Mouse (Mus musculus) right cerebral cortex, postnatal 4 days (tissue): ENCODE data around the gene Lrrc3c.
A peak's percentile ranks its signal among the peaks of the same experiment; 100 is the strongest.

Experiments used
- DNase-seq: peaks from one replicate; pipeline ENCODE4 v3.0.0-alpha.2; 2022

Lrrc3c gene

DNA sequence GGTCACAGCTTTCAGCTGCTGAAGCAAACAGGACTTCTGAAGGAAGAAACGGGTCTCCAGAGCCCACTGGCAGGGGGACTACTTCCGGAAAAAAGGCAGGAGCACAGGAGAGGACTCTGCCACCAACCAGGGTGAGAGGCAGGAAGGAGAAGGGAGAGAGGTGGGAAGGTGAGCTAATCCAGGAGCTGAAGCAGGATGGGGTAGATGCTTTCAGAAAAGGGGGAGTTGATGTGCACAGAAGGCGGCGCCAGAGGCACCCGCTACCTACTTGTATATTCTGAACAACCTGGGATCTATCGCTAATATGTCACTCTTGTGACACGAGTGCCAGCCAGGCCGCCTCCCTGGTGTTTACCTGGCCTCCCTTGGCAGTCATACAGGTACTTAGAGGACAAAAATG lies at the start of gene Lrrc3c:
Lrrc3c (plus strand) TSS at position 301 of the 400 bp plus-strand sequence.
- DNase-seq, result no peak

DNA sequence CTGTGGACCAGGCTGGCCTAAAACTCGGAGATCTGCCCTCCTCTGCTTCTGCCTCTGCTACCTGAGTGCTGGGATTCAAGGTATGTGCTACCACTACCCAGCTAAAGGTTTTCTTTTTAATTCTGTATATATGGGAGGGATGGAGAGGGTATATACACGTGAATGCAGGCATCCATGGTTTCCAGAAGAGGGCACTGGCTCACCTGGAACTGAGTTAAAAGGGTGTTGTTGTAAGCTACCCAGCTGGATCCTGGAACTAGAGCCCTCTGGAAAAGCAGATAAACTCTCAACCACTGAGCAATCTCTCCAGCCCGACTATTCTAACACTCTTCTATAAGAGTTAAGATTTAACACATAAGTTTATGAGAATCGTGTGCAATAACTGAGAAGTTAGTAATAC lies 48.7 kb upstream of the Lrrc3c start:
- no peak for DNase-seq

DNA sequence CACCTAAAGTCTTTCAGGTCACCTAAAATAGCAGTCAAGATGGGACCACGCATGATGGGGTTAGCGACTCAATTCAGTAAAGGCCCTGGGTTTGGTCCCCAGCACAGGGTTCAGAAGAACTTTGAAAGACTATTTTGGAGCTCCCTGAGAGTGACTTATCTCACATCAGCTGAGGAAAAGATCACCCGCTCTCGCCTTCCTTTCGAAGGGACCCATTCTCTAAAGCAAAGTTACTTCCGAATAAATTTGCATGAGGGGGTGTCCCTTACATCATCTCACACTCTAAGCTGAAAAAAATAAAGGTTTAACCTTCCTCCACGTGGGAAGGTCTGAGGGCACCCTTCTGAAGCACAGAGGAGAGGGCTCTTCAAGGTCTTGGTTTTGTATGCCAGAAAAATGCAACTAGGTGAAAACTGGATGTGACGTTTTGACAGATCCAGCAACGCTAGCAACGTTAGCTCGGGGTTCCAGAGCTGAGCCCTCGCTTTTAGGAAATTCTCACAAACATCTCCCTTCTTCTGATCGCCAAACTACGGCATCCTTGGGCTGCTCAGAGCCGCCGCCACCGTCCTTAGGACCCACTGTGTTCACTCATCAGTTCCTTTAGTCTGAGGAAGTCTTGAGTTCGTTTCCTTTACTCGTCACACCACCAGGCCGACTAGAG lies 47.6 kb upstream of the Lrrc3c start:
- no peak for DNase-seq

DNA sequence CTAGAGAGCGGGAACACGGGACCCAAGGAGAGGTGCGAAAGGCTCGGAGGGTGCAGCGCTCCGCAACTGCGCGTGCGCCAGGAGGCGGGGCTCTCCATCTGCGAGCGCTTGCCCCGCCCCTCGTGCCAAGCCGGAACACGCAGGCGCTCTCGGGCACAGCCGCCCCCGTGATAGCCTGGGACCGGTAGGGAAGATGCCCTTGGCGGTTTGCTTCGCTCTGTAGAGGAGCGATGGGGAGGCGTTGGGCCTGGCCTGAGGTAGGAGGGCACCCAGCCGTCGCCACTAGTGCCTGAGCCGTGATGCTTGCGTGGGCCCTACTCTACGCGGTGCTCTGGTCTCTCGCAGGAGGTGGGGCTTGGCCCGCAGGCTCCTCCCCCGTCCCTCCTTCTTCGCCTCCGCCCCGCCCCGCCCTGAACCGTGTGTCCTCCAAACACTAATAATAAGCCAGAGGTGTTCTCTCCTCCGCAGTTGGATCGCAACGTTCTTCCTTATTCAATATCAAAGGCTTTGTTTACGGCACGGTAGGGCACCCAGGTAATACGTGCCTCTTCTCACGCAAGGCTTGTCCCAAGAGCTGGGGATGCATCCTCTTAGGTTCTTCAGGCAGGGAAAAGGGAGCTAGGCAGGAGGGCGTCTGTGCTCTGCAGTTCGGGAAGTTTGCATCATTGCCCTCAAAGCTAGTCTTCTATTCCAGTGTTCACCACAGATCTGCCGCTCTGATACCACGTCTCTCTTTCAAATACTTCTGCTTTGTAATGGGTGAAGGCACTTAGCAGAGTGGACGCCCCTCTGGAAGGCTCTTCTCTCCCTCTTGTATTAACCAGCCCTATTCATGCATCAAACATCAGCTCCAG lies 46.9 kb upstream of the Lrrc3c start, which contains the start of gene Zpbp2:
Zpbp2 (plus strand) TSS at position 123 of the 854 bp plus-strand sequence.
- DNase-seq, result peak; percentile 90

DNA sequence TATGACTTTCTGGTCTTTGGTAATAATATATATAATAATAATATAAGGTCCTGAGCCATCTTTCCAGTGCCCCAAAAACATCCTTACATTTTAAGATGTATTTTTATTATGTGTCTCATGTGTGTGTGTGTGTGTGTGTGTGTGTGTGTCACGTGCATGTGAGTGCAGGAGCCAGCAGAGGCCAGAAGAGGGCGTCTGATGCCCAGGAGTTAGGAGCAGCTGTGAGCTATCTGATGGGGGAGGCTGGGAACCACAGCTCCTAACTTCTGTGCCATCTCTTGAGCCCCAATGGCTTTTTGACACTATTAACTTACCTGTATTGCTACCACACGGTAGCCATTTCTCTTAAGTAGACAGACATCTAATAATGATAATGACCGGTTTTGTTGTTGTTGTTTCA lies 44.1 kb upstream of the Lrrc3c start:
- no peak for DNase-seq

DNA sequence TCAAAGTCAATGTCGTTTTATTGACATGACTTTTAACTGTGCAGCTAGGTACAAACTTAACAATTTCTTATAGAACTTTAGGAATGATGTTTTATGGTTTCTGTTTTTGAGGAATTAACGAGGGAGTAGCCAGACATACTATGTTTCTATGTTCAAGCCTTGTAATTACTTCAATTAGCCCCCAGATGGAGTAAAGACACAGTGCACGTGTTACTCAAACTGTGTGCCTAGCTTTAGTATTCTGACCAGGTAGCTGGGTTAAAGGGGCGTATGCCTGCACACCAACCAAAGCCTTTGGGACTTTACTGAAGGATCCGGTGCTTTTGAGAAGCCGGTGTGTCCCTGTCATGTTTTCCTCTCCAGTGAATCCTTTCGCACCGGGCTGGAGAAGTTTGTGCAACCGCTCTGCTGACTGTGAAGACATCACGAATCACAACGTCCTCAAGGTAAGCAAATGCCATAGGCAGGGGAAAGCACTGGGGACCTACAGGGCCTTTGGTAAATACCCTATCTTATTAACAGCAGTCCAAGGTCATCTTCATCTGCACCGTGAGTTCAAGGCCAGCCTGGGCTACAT lies 42.9 kb upstream of the Lrrc3c start:
- DNase-seq, result no peak

DNA sequence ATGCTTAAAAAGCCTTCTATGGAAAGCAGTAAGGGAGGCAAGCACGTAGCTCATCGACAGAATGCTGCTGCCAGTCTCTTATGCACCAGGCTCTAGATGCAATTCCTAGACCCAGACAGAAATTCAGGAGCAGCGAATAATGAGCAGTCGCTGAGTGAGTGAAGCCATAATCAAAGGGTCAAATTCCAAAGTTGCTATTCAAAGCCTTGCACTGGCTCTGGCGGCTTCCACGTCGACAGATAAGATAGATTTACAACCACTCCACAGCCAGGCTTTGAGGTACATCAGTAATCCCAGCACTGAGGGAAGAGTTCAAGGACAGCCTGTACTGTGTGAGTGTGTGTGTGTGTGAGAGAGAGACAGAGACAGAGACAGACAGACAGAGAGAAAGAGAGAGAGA lies 37.1 kb upstream of the Lrrc3c start:
- no peak for DNase-seq

DNA sequence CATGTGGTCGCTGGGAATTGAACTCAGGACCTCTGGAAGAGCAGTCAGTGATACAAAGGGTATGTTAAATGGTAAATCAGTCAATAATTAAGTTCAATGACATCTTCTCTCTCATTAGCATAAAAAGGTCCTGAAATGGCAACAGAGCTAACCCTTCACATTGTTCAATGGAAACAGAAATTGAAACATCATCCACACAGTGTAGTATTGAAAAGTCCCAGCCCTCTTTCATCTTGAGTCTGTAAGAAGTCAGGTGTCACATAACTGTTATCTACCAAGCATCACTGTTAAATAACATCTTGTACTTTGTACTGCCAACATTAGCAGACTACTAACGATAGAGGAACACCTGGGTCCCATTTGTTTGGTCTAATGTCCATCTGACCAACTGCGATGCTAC lies 35.1 kb upstream of the Lrrc3c start:
- DNase-seq, result no peak

DNA sequence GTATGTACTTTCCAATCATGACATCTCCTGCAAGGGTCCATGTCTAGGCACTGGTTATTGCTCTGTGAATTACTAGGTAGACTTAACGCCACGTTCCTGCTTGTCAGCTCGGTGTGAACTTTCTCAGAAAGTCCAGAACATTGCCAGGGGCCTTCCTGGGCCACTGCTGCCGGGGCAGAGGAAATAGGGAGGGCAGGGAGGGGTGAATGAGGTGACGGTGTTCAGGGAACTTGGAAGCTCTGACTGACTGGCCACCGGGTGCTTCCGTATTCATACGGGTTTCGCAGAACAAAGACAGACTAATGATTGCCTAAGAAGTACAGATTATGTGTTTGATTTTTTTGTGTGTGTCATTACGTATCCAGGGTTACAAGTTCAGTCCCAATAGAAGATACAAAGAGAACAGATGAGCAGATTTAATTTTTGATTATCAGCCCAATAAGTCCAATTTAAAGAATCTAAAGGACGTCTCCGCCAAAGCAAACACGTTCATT lies 34.1 kb upstream of the Lrrc3c start:
- DNase-seq, result no peak

DNA sequence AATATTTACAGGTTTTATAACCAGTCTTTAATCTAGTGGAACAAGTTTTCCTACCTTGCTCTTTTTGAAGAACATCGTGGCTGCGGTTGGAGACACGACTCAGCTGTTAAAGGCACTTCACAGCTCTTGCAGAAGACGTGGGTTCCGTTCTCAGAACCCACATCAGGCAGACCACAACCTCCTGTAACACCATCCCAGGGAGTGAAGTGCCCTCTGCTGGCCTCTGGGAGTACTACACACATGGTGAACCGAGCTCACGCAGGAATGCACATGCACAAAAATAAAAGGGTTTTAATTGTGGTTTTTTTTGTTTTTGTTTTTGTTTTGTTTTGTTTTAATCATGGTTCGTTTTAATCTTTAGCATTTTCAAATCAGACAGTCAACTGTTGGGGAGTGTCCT lies 29.8 kb upstream of the Lrrc3c start:
- no peak for DNase-seq

DNA sequence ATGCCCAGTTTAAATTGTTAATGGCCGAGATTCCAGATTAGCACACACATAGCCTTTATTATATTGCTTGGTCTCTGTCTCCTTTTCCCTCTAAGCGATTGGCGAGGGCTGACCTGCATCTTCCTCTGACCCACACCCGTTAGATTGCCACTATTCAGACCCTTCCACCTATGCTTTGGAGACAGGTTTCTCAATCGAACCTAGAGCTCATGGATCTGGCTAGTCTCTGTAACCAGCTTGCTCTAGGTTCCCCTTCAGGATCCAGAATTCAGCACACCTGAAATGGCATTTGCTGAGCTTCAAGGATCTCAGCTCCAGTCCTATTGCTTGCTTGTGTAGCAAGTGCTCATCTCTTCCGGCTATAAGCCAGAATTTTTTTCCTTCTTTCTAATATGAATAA lies 28.6 kb upstream of the Lrrc3c start:
- no peak for DNase-seq

DNA sequence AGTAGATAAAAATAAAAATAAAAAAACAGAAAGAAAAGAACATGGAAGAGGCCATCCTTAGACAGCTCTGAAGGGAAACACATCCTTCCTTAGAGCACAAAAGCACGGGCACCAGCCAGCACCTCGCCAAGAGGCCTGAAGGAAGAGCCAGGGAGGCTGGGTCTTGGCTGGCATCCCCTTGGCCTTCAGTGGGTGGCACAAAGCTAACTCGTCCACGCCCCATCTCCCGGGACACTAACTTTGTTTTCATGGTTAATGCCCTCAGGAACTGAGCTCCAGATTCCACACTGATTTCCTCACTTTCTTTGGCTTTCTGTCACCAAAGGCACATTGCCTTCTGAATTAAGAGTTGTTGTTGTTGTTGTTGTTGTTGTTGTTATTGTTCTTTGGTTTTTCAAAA lies 20.3 kb upstream of the Lrrc3c start:
- no peak for DNase-seq

DNA sequence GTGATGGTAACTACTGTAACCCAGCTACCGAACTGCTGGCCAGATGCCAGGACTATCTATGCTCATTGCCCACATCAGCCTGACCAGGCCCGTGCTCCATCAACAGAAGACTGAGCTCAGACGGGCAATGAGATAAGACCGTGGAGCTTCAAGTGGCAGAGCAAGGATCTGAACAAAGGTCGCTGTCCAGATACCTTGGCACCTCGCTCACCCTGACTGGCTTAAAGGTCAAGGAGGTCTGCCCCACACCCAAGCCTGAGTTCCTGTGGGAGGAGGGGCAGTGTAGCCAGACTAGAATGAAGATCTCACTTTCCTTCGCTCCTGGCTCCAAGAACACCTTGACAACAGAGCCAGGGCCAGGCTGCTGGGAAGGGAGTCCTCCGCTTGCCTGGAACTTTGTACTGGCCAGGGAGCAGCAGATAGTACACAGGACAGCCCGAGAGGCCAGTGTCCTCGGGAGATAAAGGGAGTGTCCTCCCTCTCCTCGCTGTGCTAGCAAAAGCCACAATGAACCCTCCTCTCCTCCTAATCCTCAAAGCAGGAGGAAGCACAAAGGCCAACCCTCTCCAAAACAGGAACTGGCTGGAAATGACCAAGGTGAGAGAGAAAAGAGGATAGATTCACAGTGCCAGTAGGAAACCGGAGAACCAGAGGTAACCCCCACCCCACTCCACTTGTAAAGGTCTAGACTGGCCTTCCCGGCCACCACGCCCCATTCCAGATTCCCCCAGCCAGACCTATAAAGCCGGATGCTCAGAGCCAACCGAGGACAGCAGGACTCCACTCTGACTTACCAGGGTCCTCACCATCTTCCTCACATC lies 17.6 kb upstream of the Lrrc3c start:
- no peak for DNase-seq

DNA sequence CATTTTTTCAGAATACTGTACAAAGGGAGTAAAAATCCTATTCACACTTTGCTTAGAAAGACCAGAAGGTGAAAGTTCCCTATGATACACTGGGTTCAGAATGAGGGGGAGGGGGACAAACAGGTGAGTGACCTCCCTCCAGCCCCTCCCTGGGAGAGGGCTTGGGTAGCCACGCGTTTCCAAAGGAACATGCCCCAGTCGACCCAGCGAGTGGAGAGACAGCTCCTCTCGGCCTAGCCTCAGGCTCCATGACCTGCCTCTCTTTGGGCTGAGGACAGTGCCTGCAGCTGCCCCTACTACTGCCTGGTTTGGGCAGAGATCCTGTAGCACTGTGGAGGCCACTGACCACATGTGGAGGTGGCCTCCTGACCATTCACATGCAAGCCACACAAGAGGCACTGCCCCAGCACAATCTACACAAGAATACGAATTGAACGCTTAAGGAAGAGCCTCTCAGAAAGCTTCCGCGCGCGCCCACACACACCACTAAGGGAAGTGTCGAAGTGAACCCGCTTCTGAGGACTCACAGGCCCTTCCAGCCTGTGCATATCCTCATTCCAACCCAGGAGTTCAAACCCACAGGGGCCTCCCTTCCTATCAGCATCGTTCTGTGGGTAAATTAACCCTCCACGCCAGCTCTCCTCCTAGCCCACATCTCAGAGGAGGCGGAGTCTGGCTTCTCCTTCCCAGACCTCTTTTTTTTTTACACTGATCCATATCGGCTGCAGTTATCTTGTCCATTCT lies 16.6 kb upstream of the Lrrc3c start:
- DNase-seq, result no peak

DNA sequence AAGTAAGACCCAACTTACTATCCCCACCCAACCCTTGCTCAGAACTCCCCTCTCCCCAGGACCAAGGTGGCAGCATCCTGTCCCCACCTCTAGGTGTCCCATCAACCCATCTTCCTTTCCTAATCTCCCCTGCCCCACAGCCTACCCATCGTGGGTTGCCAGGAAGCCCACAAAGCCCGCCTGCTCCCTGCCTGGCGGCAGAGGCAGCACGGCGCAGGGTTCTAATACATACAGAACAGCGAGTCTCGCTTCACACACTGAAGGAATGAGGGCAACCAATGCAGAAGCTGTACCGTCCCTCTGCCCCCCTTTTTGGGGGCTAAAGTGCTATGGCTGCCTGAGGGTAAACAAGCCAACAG lies 16.1 kb upstream of the Lrrc3c start:
- no peak for DNase-seq

DNA sequence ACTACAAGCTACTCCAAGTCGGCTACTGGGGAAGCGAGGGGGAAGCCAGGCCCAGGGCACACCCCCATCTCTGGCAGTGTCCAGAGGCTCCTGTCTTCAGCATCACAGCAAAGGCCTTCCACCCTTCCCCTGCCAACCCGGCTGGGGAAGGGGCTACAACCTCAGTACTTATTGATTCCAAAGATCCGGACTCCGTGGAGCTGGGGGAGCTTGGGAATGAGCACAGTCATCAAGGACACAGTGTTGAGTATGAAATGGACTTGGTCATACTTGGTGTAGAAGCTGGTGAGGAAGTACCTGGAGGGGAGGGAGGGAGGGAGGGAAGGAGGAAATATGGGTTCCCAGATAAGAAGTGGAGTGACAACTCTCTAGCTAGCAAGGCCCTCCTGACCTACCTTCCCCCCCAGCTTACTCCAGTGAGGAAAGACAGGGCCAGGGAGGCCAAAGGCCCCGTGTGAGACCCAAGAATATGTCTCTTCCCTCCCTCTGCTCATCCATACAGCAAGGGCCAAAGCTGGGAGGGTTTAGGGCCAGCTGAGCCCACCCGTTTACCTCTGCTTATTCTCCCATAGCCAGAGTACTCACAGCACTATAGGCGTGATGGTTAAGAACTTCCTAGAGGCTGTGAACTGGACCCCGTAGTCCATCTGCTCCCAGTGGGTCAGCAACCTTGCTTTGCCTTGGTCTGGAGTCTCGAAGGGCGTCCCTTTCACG lies 15.4 kb upstream of the Lrrc3c start:
- no peak for DNase-seq

DNA sequence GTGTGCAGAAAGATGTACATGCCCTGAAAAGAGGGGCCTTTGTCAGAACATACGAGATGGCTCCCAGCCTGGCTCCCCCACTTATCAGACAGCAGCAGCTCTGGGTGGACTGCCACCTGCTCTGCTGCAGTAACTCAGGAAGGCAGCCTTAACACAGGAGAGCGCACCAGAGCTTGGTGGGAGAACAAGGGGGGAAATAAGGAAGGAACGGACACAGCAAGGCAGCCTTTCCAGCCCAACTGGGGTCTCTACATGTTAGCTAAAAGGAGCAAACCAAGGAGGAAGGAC lies 14.9 kb upstream of the Lrrc3c start:
- no peak for DNase-seq

DNA sequence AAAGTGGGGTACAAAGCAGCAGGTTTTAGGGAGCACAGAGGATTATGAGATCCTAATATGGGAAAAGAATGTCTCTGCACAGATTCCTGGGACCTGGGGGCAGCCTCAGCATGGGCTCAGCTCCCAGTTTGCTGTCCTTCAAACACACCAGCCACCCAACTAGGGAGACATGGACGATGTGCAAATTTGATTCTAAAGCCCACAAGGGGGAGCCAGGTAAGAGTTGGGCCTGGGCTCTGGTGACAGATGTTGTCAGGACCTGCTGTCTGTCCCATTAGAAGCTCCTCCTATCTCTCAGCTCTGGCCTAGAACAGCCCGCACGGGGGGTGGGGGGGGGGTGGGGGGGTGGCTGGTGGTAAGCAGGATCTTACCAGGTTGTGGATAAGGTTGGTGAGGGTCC lies 14.5 kb upstream of the Lrrc3c start:
- no peak for DNase-seq

DNA sequence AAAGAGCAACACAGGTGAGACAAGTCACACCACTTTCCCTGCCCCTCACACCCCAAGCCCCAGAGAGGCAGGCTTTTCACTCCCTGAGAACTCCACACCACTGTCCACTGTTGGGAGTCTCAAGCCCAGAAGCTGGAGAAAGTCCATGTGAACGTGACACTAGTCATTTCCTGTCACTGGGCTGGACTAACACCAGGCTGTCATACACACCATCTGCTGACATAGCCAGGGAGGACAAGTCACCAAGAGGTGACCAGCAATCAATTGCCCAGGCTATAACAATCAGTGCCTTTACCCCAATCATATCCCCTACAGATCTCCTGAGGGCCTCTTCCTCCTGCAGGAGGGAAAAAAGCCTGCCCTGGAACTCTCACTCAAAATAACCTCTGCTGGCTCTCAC lies 13.9 kb upstream of the Lrrc3c start:
- DNase-seq, result no peak

DNA sequence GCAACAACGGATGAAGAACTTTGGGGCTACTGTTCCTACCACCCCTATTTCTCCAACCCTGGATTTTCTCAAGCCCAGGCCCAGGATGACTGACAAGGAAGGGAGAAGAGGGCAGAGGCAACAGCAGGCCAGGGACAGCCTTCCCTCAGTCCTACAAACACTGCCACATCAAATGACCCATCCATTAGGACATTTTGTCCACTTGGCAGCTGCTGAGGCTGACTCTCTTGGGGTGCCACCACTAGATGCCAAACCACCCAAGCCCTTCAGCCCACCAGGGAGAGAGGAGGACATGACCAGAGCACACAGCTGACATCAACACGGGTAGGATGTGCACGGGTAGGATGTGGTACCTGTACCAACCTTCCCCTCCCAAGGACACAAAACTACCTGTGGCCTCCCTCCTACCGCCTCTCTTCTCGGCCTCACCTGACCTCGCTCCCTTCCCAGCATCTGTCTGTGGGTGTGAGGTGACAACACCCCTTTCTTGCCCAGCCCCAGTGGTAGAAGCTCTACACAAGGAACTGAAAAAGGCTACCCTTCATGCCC lies 13.4 kb upstream of the Lrrc3c start:
- no peak for DNase-seq

DNA sequence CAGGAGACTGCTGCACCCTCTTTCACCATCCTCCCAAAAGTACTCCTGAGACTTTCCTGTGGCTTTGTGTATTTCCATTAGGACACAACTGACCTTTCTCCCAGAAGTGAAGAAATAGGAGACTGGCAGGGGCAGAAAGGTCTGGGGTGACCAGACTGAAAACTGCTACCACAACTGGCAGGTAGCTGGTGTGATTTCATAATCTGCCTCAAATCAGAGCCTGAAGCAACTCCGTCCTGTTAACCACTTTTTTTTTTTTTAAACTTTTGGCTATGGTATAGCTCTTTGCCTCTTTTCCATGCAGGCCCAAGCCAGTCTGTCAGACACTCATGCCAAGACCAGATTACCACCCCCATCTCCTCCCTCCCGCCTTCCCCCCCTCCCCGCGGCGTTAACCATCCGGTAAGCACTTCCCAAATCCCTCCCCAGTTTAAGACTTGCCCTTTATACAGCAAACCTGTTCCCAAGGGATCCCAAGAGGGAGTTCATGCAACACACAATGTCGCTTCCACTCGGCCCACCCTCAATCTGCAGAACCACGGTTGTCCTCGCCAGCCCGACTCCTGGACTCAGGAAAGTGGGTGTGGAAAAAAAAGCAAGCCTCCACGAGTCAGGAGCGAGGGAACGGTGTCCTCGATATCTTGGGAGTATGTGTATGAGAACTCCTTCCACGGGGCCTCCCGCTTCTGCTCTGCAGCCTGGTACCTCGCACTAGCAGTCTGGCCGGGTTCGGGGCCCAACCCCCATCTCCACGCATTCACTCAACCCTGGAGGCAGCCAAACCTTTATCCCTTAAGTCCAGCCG lies 11.8 kb upstream of the Lrrc3c start:
- no peak for DNase-seq
